Mouse (Mus musculus) brain, embryonic 14.5 days (tissue): ENCODE measurements around the gene Kcnk3. TPM values are rescaled to one million over a fixed set of nuclear protein-coding genes. Genes with fewer than 3 reads are reported as not detected.

Experiments
- DNase-seq: peaks from one replicate; pipeline ENCODE4 v3.0.0-alpha.2; 2011; ENCODE audit warnings: low read depth
- CTCF ChIP-seq: fragments of 200-500 bp; IDR thresholded peaks from 2 replicates; pipeline ENCODE4 v1.5.1; 2012; ENCODE audit warnings: inconsistent platforms, mild to moderate bottlenecking, moderate library complexity, borderline replicate concordance; ENCODE audit not compliant: insufficient read depth, insufficient read length; ENCODE audit errors: extremely low read depth
- POLR2A ChIP-seq: fragments of 200-500 bp; IDR thresholded peaks from 2 replicates; pipeline ENCODE4 v1.6.1; 2012; ENCODE audit warnings: mild to moderate bottlenecking, inconsistent platforms, borderline replicate concordance; ENCODE audit not compliant: poor library complexity, insufficient read depth, insufficient read length, severe bottlenecking; ENCODE audit errors: extremely low read depth
- polyA plus RNA-seq: library from polyadenylated mRNA; depleted of rRNA; stranded (reverse); fragments of >200 nt; gene quantifications from 2 replicates; pipeline ENCODE4 v1.2.3, GENCODE M21; 2012; rRNA removed

Gene Kcnk3
- polyA plus RNA-seq, 1 experiment, result 10.9 TPM

DNA sequence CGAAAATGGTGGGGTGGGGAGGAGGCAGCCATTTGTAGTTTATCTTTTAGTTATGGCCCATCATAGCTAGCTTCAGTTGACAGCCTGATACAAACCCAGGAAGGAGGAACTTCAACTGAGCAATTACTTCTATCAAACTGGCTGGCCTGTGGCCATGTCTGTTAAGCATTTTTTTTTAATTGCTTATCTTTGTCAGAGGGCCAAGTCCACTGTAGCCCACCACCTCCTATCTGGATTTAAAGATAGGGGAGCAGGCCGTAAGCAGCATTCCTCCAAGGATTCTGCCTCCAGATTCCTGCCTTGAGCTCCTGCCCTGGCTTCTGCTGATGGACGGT lies 81.5 kb downstream of the Kcnk3 start:
- no peak for DNase-seq
- no peak for TF ChIP-seq POLR2A
- TF ChIP-seq CTCF, result no peak

DNA sequence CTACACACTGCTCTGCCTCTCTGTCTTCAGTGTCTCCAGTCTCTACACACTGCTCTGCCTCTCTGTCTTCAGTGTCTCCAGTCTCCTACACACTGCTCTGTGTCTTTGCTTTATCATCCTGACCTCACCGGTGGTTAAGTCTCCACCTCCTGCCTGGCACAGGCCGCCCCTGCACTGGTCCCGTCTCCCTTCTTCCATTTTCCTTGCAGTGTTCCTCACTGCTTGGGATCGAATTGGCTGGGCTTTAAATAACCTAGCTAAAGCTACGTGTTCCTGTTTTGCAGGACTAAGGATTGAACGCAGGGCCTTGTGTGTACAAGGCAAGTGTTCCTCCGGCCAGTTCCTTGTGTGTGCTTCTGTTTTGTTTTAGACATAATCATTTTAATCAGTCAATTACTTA lies 82.1 kb downstream of the Kcnk3 start:
- TF ChIP-seq CTCF, result no peak
- no peak for TF ChIP-seq POLR2A
- no peak for DNase-seq

DNA sequence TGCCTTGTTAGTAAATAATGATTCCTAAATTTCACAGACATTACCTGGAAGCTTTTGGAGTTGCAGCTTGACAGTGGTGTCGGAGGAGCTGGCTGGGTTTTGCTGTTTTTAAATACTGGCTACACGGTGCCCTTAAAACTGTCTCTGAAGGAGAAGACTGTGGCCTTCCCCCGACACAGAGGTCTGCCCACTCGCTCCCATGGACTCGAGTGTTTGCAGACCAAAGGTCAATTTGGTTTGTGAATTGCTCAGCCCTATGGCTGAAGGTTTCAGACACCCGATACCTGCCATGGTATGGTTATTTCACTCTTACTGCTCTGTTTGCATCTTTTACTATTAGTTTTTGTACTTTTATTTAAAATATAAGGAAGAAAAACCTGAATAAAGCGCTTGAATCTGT lies 86.0 kb downstream of the Kcnk3 start:
- DNase-seq, result no peak
- no peak for TF ChIP-seq POLR2A
- TF ChIP-seq CTCF, result no peak

Other genes with a start within 250 kb of the Kcnk3 start
- gene Otof, start 126.2 kb upstream of the Kcnk3 start, polyA plus RNA-seq, result 5.2 and 6.9 TPM in 2 replicates
- 0.38 and 0.78 TPM in 2 replicates for gene 1700001C02Rik, start 122.1 kb upstream of the Kcnk3 start, polyA plus RNA-seq
- not detected in 2 replicates for gene Cib4, start 42.3 kb upstream of the Kcnk3 start, polyA plus RNA-seq
- gene Slc35f6, start 59.8 kb downstream of the Kcnk3 start, polyA plus RNA-seq, result 44.4 and 52.9 TPM in 2 replicates
- gene Cenpa, start 78.6 kb downstream of the Kcnk3 start, polyA plus RNA-seq, result 55.9 and 105 TPM in 2 replicates
- 368 and 444 TPM in 2 replicates for gene Dpysl5, start 123.4 kb downstream of the Kcnk3 start, polyA plus RNA-seq
- 163 and 172 TPM in 2 replicates for gene Mapre3, start 226.5 kb downstream of the Kcnk3 start, polyA plus RNA-seq